Mouse (Mus musculus): ENCODE results near the gene Csad. TPM values are rescaled to one million over a fixed set of nuclear protein-coding genes. Genes with fewer than 3 reads are reported as not detected.

The Csad gene
- polyA plus RNA-seq (2012; ENCODE audit: insufficient read depth, insufficient read length, missing spikeins) = 60.4 and 60.5 TPM in 2 replicates

DNA sequence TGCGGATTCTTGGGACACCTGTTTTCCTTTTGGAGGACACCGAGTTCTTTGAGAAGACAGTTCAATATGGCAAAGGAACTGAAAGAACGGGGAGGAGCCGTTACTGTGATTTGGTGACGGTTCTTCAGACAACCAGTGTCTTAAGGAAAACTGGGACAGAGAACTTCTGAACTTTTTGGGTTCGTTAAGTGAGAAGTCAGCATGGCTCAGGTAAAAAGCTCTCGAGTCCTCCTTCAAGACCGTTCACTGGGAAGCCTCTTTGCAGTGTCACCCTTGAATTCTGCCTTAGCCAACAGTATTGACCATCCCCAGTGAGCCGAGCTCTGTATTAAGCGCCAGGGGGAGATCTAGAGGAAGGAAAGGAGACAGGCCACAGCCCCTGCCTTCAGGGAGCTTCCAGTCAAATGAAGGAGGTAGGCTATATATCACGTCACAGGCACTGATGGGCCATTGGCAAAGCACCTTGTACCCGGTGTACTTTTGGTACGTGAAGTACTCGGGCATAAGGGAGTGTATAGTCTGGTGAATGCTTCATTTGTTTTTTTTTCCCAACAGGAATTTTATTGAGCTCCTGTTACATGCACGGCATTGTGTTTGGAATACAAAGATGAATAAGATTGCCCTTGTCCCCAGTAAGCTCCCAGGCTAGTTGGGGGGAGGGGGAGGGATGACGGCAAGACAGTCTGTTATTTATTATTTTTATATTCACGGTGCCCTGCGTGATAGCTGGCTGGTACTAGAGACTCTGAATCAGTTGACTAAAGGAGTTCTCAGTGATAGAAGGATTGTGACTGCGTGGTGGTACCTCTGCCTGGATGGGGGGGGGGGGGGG, at the start of gene Csad:
Gene Csad (minus strand): TSS at position 51 of the 832 bp plus-strand sequence.
- Histone ChIP-seq H3K4me1 (ENCODE audit: control insufficient read depth, insufficient read depth, low read length) (peaks cover 17% of the 10 kb centered on the region), H3K4me3 (ENCODE audit: insufficient read depth, low read length) (peak within 1 kb of the TSS; percentile 89), H3K27ac (ENCODE audit: insufficient read depth, low read depth, low read length) (peak within 1 kb of the TSS; percentile 96)
- TF ChIP-seq CTCF (IDR thresholded peaks at IDR 0.05; ENCODE audit: low read depth, low read length) (no peak), POLR2A (IDR thresholded peaks at IDR 0.05; ENCODE audit: borderline replicate concordance, low read depth, low read length) (no peak)

DNA sequence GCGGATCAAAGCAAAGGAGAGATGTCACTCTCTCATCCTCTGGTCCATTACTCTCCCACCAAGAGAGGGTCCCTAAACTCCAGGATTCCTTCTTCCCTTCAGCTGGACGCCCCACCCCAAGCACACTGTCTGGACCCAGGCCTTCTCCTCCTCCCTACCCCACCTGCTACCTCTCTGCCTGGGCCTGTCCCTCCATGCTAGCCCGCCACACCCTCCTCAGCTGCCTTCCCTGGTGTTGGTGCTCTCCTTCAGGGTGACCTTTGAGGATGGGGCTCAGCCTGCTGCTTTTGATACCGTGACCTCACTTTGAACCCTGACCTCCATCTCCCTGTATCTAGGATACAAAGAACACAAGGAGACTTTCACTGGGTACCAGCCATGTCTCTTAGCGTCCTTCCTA, 46.0 kb upstream of the Csad start:
- TF ChIP-seq CTCF (IDR thresholded peaks at IDR 0.05; ENCODE audit: low read depth, low read length) = no peak
- no peak for TF ChIP-seq POLR2A (IDR thresholded peaks at IDR 0.05; ENCODE audit: borderline replicate concordance, low read depth, low read length)
- Histone ChIP-seq H3K4me3 (ENCODE audit: insufficient read depth, low read length) (no peak overlapping the region), H3K4me1 (ENCODE audit: control insufficient read depth, insufficient read depth, low read length) (peaks cover 1% of the 10 kb centered on the region; the same call in 1 of the 2 replicates), H3K27ac (ENCODE audit: insufficient read depth, low read depth, low read length) (no peak overlapping the region)

DNA sequence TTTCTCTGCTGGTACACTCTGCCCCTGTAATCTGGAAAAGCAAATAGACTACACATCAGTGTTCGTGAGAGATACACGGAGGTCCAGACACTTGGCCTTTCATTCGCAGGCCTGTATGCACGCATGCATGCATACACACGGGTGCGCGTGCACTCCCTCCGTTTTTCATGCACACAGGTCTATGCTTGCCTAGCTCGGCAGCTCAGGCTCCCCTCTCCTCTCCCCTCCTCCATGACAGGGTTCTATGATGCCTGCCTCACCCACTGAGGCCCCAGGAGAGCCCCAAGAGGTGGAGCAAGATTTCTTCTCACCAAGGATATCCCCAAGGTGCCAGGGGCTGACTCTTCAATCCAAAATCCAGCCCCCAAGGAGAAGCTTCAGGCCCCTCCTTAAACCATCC, 45.4 kb upstream of the Csad start:
- no peak overlapping the region for H3K4me3 ChIP-seq (ENCODE audit: insufficient read depth, low read length)
- H3K27ac ChIP-seq (ENCODE audit: insufficient read depth, low read depth, low read length) = no peak overlapping the region
- TF ChIP-seq CTCF (IDR thresholded peaks at IDR 0.05; ENCODE audit: low read depth, low read length) (no peak), POLR2A (IDR thresholded peaks at IDR 0.05; ENCODE audit: borderline replicate concordance, low read depth, low read length) (no peak)
- peaks cover 6% of the 10 kb centered on the region for H3K4me1 ChIP-seq (ENCODE audit: control insufficient read depth, insufficient read depth, low read length)

DNA sequence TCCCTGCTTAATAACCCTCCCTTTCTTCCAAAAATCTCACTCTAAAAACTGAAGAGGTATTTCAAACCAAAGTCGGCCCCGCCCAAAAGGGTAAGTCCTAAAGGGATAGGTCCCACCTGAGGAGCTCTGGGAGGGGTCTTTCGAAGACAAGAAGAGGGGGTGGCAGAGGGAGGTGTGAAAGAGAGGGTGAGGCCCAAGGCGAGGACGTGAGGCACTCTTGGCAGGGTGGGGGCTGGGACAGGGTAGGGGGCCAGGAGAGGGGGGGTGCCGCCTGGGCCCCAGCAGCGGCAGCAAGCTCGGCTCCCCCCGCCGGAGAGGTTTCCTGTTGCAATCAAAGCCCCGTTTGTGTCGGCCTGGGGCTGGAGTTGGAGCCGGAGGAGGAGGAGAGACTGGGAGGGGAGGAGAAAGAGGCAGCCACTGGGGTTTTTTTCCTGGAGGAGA, 44.7 kb upstream of the Csad start:
- Histone ChIP-seq H3K4me3 (ENCODE audit: insufficient read depth, low read length) (no peak overlapping the region), H3K27ac (ENCODE audit: insufficient read depth, low read depth, low read length) (no peak overlapping the region), H3K4me1 (ENCODE audit: control insufficient read depth, insufficient read depth, low read length) (peaks cover 8% of the 10 kb centered on the region)
- TF ChIP-seq POLR2A (IDR thresholded peaks at IDR 0.05; ENCODE audit: borderline replicate concordance, low read depth, low read length) (no peak), CTCF (IDR thresholded peaks at IDR 0.05; ENCODE audit: low read depth, low read length) (no peak)

DNA sequence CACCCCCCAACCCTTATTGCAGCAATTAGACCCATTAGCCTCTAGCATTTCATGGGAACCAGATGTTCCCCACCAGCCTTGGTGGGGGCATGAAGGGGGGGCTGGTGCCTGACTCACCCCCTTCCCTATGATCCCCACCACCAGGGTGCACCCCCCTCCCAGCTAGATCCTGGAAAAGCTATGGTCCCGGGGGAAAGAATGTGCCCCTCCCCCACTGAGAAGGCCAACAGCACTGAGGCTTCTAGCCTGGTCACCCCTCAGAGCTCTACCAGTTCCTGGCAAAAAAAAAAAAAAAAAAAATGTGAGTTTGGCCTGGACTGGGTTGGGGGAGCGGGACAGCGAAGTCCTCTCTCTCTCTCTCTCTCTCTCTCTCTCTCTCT, 44.3 kb upstream of the Csad start:
- no peak overlapping the region for H3K27ac ChIP-seq (ENCODE audit: insufficient read depth, low read depth, low read length)
- H3K4me3 ChIP-seq (ENCODE audit: insufficient read depth, low read length) = no peak overlapping the region
- H3K4me1 ChIP-seq (ENCODE audit: control insufficient read depth, insufficient read depth, low read length) = peaks cover 12% of the 10 kb centered on the region
- TF ChIP-seq CTCF (IDR thresholded peaks at IDR 0.05; ENCODE audit: low read depth, low read length) = no peak
- no peak for TF ChIP-seq POLR2A (IDR thresholded peaks at IDR 0.05; ENCODE audit: borderline replicate concordance, low read depth, low read length)

DNA sequence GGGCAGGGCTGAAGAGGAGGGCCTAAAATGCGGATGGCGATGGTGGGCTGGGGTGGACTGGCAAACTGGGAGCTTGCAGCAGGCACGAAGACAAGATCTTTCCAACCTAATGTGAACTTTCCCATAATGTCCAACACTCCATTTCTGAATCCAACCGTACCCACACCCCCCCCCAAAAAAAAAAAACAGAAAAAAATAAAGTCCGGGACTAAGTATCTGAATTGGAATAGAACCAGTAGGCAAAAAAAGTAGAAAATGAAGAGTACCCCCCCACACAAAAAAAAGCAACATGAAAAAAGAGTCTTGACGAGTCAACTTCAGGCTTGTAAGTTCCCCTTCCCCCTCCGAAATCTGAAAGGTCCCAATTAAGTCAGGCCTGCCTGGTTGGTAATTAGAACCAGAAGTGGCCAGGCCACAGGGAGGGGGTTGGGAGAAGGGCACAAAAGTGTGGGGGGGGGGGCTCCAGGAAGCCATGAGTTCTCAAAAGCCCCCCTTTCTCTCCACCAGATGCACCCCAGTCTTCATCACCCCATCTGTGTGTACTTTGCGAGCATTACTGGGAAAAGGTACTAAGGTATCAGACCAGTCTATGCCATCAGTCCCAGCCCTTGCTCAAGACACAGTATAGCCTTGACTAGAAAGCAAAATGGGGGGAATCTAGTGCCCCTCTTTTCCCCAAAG, 43.7 kb upstream of the Csad start:
- Histone ChIP-seq H3K27ac (ENCODE audit: insufficient read depth, low read depth, low read length) (no peak overlapping the region), H3K4me1 (ENCODE audit: control insufficient read depth, insufficient read depth, low read length) (peaks cover 12% of the 10 kb centered on the region), H3K4me3 (ENCODE audit: insufficient read depth, low read length) (peak overlapping the region; percentile 67)
- TF ChIP-seq POLR2A (IDR thresholded peaks at IDR 0.05; ENCODE audit: borderline replicate concordance, low read depth, low read length) = no peak
- TF ChIP-seq CTCF (IDR thresholded peaks at IDR 0.05; ENCODE audit: low read depth, low read length) = no peak

DNA sequence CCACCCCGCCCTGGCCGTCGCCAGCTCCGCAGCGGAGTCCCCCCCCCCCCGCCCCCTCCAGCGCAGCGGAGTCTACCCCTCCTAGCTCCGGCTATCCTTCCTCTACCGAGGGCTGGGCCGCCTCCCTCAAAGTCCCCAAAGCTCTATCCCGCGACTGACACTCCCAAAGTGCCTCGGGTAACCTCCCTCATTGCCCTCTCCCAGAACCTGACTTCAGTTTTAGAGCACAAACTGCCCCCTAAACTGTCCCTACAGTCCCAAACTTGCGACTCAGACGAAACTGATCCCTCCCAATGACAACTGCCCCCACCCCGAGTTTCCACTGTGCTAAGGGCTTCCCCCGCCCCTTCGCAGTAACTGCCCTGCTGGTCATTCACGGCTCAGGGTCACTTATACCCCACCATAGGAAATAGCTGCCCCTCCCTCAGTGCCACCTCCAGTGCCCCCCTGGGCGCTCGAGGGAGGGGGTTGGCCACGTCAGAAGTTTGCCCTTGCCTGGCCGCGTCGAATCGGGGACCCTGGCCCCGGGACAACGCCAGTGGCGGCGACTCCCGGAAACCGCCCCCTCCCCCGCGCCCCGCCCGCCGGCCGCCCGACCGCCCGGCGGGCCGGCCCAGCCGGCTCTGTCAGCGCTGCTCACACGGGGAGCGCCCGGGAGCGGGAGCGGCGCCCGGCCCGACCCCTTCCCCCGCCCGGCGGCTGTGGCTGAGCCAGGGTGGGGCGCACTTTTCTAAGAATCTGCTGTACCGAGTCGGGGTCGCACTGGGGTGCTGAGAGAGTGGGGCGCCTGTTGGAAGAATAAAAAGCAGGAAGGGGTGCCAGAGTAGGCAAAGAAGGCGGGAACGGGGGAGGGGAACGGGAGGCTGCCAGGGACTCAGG, 43.0 kb upstream of the Csad start:
- TF ChIP-seq CTCF (IDR thresholded peaks at IDR 0.05; ENCODE audit: low read depth, low read length) = no peak
- TF ChIP-seq POLR2A (IDR thresholded peaks at IDR 0.05; ENCODE audit: borderline replicate concordance, low read depth, low read length) = no peak
- Histone ChIP-seq H3K27ac (ENCODE audit: insufficient read depth, low read depth, low read length) (peak overlapping the region; percentile 49), H3K4me3 (ENCODE audit: insufficient read depth, low read length) (peak overlapping the region; percentile 73), H3K4me1 (ENCODE audit: control insufficient read depth, insufficient read depth, low read length) (peaks cover 19% of the 10 kb centered on the region)

DNA sequence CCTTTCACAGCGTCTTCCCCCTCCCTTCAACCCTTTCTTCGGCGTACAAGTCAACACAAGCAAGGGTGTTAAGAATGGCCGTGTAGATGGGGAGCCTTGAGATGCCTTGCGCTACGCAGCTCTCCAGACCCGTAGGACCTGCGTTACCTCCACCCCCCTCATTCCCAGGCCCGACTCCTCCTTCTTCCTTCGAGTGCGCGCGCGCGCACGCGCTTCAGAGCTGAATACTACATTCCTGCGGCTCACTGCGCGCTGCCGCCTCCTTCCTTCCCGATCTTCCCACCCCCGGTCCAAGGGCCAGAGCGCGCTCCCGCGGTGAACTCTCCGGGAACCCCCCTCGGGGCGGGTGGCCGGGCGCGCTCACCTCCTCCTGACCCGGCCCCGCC, 42.3 kb upstream of the Csad start:
- H3K27ac ChIP-seq (ENCODE audit: insufficient read depth, low read depth, low read length) = peak overlapping the region; percentile 24
- peak overlapping the region; percentile 73 for H3K4me3 ChIP-seq (ENCODE audit: insufficient read depth, low read length)
- H3K4me1 ChIP-seq (ENCODE audit: control insufficient read depth, insufficient read depth, low read length) = peaks cover 22% of the 10 kb centered on the region
- TF ChIP-seq CTCF (IDR thresholded peaks at IDR 0.05; ENCODE audit: low read depth, low read length) (no peak), POLR2A (IDR thresholded peaks at IDR 0.05; ENCODE audit: borderline replicate concordance, low read depth, low read length) (no peak)

Measured in bone marrow macrophage, adult 2 months (primary cell).